Mouse (Mus musculus) effector memory CD4-positive, alpha-beta T cell, adult 5 months (primary cell): ENCODE measurements around the gene Meiob. TPM values are rescaled to one million over a fixed set of nuclear protein-coding genes. Genes with fewer than 3 reads are reported as not detected.

Experiments
- polyA plus RNA-seq: library from polyadenylated mRNA; unstranded; fragments of 100-300 nt; shearing (Covaris generic); gene quantifications from one replicate; pipeline ENCODE4 v1.2.1, GENCODE M21; 2017

Gene Meiob
- polyA plus RNA-seq, result not detected

DNA sequence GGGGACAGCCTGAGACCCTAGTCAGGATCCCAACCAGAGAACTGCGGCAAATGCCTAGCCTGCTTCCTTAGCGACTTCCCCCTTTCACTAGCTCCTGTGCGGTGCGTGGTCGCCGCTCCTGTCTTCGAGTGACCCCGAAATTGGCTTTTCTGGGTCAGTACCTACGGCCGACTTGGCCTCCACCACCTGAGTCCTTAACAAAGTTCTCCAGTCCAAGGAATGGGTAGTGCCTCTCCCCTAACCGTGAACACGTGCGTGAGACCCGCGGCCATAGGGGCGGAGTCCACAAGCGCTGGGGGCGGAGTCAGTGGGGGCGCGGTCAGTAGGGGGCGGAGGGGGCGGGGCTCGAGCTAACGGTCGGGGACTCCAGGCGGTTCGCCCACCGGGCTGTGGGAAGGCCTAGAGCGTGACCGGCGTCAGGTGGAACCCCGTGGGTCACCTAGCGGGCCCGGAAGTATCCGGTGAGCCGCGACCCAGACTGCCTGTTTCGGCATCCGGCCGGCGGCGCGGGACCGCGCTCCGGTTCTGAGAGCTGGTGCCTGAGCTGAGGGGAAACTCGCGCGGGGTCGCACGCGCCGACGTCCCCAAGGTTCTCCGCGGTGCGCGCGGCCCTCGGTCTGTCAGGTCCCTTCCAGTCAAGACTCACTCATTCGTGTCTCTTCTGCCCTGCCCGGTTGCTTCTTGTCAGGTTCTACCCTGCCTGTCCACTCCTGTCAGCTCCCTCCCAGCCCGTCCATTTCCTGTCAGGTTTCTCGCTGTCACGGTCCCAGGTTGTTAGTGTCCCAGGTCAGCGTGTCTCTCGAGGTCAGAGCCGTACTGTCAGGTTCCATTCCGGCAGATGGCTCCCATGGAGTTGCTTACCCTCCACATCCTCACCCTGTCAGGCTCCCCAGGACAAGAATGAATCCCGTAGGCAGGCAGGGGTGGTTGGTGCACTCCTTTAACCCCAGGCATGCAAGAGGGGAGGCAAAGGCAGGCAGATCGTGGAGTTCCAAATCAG is at the start of gene Meiob:
Gene Meiob, plus strand, starts transcription at position 338 of the 1,000 bp plus-strand sequence.

DNA sequence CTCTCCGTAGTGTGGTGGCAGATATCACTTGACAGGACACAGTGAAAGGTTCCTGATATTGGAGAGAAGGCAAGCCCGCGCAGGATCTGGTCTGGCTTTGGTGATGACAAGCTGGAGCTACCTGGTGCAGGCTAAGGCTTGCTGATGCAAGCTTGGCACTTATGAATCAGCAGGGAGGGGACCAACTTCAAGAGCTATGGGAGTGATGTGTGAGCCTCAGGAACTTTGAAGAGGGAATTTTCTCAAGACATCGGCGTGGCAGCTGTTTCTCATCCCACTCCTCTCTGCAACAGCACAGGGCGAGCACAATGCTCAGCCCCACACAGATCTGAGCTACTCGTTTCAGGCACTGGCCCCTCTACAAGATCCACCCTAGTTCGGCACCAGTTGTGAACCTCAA is 35.8 kb downstream of the Meiob start, which contains the start of gene Hagh:
Gene Hagh, plus strand, starts transcription at position 302 of the 400 bp plus-strand sequence.

DNA sequence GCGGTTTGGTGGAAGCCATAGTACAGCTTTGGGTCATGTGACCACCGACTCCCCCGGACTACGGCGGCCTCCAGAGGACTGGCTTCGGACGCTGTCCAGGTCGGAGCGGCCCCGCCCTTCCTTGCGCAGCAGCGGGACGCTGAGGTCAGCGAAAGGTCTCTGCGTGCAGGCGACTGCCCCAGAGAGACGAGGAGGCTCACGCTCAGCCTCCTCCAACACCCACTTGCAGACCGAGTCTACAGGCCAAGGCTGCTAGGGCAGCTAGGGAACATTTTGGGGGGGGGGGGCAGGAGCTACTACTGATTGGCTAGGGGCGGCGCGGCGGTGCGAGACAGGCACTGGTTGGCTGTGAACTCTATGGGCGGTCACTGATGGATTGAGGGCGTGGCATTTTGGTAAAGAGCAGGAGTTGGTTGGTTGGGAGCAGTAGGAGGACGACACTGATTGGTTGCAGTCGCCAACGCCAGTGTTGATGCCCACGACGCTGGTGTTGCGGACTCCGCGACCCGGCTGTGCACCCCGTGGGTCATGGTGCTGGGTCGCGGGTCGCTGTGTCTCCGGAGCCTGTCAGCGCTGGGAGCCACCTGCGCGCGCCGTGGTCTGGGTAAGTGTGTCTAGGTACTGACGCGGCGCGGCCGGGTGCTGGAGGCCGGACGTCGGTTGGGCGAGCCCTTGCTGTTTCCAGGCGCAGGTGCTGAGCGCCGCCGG is 46.1 kb downstream of the Meiob start, which contains the start of gene Fahd1:
Gene Fahd1, minus strand, starts transcription at position 300 of the 708 bp plus-strand sequence.

DNA sequence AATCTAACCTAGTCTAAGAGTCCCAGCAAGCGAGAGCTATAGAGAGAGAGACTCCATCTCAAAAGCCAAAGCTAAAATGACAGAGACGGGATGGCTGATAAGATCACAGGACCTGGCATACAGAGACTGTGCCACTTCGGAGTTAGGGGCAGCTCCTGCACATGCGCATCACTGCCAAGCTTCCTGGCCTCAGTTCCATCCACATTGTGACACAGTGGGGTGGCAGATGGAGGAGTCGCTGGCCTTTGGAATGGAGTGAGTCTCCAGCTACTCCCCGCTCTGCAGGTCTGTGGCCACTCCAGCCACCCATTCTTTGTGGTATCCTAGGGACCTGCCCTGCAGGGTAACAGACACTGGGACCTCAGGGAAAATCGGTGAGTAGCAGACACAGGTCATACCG is 61.7 kb downstream of the Meiob start, which contains the start of gene Igfals:
Gene Igfals, plus strand, starts transcription at position 222 of the 400 bp plus-strand sequence.

DNA sequence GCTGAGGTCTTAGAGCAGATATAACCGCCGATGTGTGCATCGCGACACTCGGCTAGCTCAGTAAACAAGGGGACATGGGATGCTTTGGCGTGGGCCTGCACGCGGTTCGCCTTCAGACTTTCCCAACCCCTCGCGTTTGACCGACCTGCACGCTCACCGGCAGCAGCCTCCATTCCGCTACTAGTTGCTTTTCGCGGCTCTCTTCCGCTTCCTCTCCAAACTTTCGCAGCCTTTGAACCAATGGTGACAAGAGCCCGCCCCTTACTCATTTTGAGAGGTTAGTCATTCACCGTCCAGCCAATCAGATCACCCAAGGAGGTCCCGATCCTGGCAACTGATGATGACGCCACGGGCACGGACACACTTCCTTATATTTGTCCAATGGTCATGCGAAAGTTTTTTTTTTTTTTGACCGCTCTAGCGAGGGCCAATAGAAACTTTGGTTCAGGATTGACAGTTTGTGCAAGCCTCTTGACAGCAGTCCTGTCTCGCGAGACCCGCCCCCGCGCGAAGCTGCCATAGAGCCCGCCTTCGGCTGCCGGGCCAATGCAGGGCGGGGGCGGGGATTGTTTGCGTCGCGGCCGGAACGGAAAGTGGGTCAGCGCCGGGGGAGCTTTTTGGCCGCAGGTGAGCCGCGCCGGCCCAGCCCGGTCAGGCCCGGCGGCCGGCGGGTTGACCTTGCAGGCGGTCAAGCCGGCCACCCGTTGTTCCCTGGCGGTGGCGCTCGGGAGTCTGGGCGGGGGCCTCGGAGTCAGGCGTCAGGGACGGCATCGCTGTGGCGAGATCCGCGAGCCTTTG is 82.2 kb downstream of the Meiob start, which contains the start of the genes Nubp2 and Spsb3:
Gene Nubp2, minus strand, starts transcription at position 216 of the 798 bp plus-strand sequence.
Gene Spsb3, plus strand, starts transcription at position 510 of the 798 bp plus-strand sequence.

Other genes with a start within 250 kb of the Meiob start
- gene Tsc2, start 171.7 kb upstream of the Meiob start, polyA plus RNA-seq, result 34.7 TPM
- gene Nthl1, start 171.6 kb upstream of the Meiob start, polyA plus RNA-seq, result 2.6 TPM
- 0.34 TPM for gene Slc9a3r2, start 154.0 kb upstream of the Meiob start, polyA plus RNA-seq
- gene Npw, start 145.8 kb upstream of the Meiob start, polyA plus RNA-seq, result not detected
- 20.9 TPM for gene Zfp598, start 134.6 kb upstream of the Meiob start, polyA plus RNA-seq
- gene Syngr3, start 114.3 kb upstream of the Meiob start, polyA plus RNA-seq, result 0.34 TPM
- 30.1 TPM for gene Gfer, start 108.1 kb upstream of the Meiob start, polyA plus RNA-seq
- gene Noxo1, start 108.1 kb upstream of the Meiob start, polyA plus RNA-seq, result 1.4 TPM
- 40.1 TPM for gene Tbl3, start 96.6 kb upstream of the Meiob start, polyA plus RNA-seq
- gene Rnf151, start 86.2 kb upstream of the Meiob start, polyA plus RNA-seq, result not detected
- gene Rps2, start 86.2 kb upstream of the Meiob start, polyA plus RNA-seq, result 937 TPM
- gene Ndufb10, start 79.8 kb upstream of the Meiob start, polyA plus RNA-seq, result 131 TPM
- not detected for gene Rpl3l, start 76.5 kb upstream of the Meiob start, polyA plus RNA-seq
- 8.5 TPM for gene Msrb1, start 67.6 kb upstream of the Meiob start, polyA plus RNA-seq
- not detected for gene Hs3st6, start 51.3 kb upstream of the Meiob start, polyA plus RNA-seq
- gene Hagh, start 35.9 kb downstream of the Meiob start, polyA plus RNA-seq, result 37.5 TPM
- gene Fahd1, start 46.1 kb downstream of the Meiob start, polyA plus RNA-seq, result 0.34 TPM
- gene Igfals, start 61.7 kb downstream of the Meiob start, polyA plus RNA-seq, result not detected
- gene Nubp2, start 82.1 kb downstream of the Meiob start, polyA plus RNA-seq, result 57.2 TPM
- gene Spsb3, start 82.4 kb downstream of the Meiob start, polyA plus RNA-seq, result 61.2 TPM
- gene Eme2, start 90.8 kb downstream of the Meiob start, polyA plus RNA-seq, result 35.7 TPM
- gene Mrps34, start 90.8 kb downstream of the Meiob start, polyA plus RNA-seq, result 43.8 TPM
- 27.5 TPM for gene Nme3, start 92.2 kb downstream of the Meiob start, polyA plus RNA-seq
- gene Mapk8ip3, start 132.7 kb downstream of the Meiob start, polyA plus RNA-seq, result 56.1 TPM
- gene Jpt2, start 156.4 kb downstream of the Meiob start, polyA plus RNA-seq, result 20.1 TPM
- gene Cramp1l, start 211.5 kb downstream of the Meiob start, polyA plus RNA-seq, result 8.5 TPM
- gene Ift140, start 211.8 kb downstream of the Meiob start, polyA plus RNA-seq, result 14.7 TPM